Mouse (Mus musculus) kidney, postnatal 0 days (tissue): ENCODE measurements at regions not wholly inside any gene's neighbourhood (a gene's known extent, or its start where the extent isn't known, plus 50 kb on each side); places are given as distances from the start of the nearest gene placed in this dataset.

Experiments used
- ATAC-seq: fragments of 200-750 bp; cut with Nextera tagmentation; replicated peaks from 2 replicates; pipeline ENCODE4 v1.8.0; 2017; ENCODE audit warnings: low read depth, moderate number of reproducible peaks, moderate TSS enrichment, moderate library complexity; ENCODE audit not compliant: low FRiP score
- DNase-seq: peaks from one replicate; pipeline ENCODE4 v3.0.0-alpha.2; 2016; ENCODE audit warnings: low spot score
- H3K27ac ChIP-seq: fragments of 300-500 bp; sonication (generic); 2 replicates; pipeline ENCODE4 v1.5.1; 2014; ENCODE audit warnings: mild to moderate bottlenecking
- H3K27me3 ChIP-seq: fragments of 300-500 bp; sonication (generic); 2 replicates; pipeline ENCODE4 v1.6.1; 2014; ENCODE audit warnings: low read length, mixed read lengths; ENCODE audit not compliant: insufficient read depth
- H3K36me3 ChIP-seq: fragments of 300-500 bp; sonication (generic); 2 replicates; pipeline ENCODE4 v1.6.1; 2014; ENCODE audit warnings: low read length, mixed read lengths; ENCODE audit not compliant: insufficient read depth
- H3K4me1 ChIP-seq: fragments of 300-500 bp; sonication (generic); replicated peaks from 2 replicates; pipeline ENCODE4 v1.6.1; 2014; ENCODE audit warnings: antibody characterized with exemption, low read length, mixed read lengths; ENCODE audit not compliant: insufficient read depth
- H3K4me2 ChIP-seq: fragments of 300-500 bp; sonication (generic); 2 replicates; pipeline ENCODE4 v1.6.1; 2014; ENCODE audit warnings: mild to moderate bottlenecking, low read length, moderate library complexity, mixed read lengths
- H3K4me3 ChIP-seq: fragments of 300-500 bp; sonication (generic); replicated peaks from 2 replicates; pipeline ENCODE4 v1.5.1; 2014; ENCODE audit warnings: low read depth, low read length
- H3K9ac ChIP-seq: fragments of 300-500 bp; sonication (generic); 2 replicates; pipeline ENCODE4 v1.6.1; 2014; ENCODE audit warnings: low read depth, low read length
- H3K9me3 ChIP-seq: fragments of 300-500 bp; sonication (generic); replicated peaks from 2 replicates; pipeline ENCODE4 v1.6.1; 2016; ENCODE audit warnings: low read length, inconsistent platforms, mixed read lengths
- CTCF ChIP-seq: IDR thresholded peaks from 2 replicates; pipeline ENCODE4 v1.5.1; 2016; ENCODE audit warnings: antibody characterized with exemption, low read depth, mild to moderate bottlenecking, moderate library complexity
- WGBS: fragments of 180-500 bp; shearing (Covaris S2); extraction: QIAGEN DNeasy Blood & Tissue Kit; methylation state at CpG from one replicate; pipeline ENCODE4 v1.1.7; 2014; 5-methylcytosine and 5-hydroxymethylcytosine counted together

DNA sequence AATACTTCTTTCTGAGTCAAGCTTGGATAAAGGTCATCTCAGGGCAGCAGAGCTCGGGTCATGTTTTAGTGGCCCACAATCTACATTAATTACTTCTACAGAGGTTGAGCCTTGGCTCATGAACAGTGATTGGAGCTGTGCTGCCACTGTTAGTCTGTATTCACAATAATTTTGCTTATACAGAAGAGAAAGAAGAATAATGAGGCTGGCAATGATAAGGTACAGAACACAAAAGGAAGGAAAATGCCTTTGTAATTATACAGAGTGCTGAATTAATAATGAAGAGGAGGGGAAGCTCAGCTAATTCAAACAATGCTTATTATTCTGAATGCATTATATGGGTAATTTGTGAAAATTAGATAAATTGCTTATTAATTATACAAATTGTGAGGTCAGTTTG, 573.9 kb upstream of the Cblb start:
- Histone ChIP-seq H3K9ac (no peak overlapping the region), H3K4me1 (no peaks in the 10 kb centered on the region), H3K4me2 (no peak overlapping the region), H3K4me3 (no peak overlapping the region), H3K9me3 (no peaks in the 10 kb centered on the region), H3K27ac (no peak overlapping the region), H3K27me3 (no peaks in the 10 kb centered on the region), H3K36me3 (no peaks in the 10 kb centered on the region)
- WGBS: 39% methylated on average over 1 of the region's 1 CpGs
- DNase-seq: no peak
- no peak for ATAC-seq
- no peak for TF ChIP-seq CTCF

- no peak for TF ChIP-seq CTCF
- no peaks in the 10 kb centered on the region for H3K4me1 ChIP-seq
- no peak overlapping the region for H3K4me2 ChIP-seq
- WGBS: 17% methylated on average over 3 of the region's 3 CpGs
- no peak overlapping the region for H3K27ac ChIP-seq
- H3K36me3 ChIP-seq: no peaks in the 10 kb centered on the region
- no peak overlapping the region for H3K4me3 ChIP-seq
- no peak overlapping the region for H3K9ac ChIP-seq
- H3K27me3 ChIP-seq: no peaks in the 10 kb centered on the region
- DNase-seq (peak; percentile 88), ATAC-seq (peak; percentile 66)
- H3K9me3 ChIP-seq: no peaks in the 10 kb centered on the region
Measured at GRCm38 (mm10) chr16:51475690-51476089, 555.3 kb upstream of the Cblb start.

DNA sequence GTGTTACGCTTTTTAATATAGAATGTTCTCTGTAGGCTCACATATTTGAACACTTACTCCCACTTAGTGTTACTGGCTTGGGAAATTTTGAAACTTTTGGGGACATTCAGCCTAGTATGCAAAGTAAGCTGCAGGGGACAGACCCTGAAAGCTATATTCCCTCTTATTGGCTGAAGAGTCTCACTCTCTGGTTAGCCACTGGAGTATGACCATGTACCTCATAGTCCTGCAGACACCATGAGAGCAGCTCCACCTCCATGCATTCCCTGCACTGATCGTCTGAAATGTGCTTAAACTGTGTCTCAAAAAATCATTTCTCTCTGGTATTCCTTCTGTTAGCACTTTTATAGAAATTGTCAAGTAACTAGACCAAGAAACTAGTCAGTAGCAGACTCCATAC, 534.9 kb upstream of the Cblb start:
- DNase-seq (no peak), ATAC-seq (no peak)
- no peak overlapping the region for H3K4me3 ChIP-seq
- H3K4me1 ChIP-seq: no peaks in the 10 kb centered on the region
- no peaks in the 10 kb centered on the region for H3K27me3 ChIP-seq
- TF ChIP-seq CTCF: no peak
- no peak overlapping the region for H3K27ac ChIP-seq
- no peak overlapping the region for H3K9ac ChIP-seq
- H3K9me3 ChIP-seq: no peaks in the 10 kb centered on the region
- no peak overlapping the region for H3K4me2 ChIP-seq
- 79% methylated on average over 2 of the region's 2 CpGs for WGBS
- H3K36me3 ChIP-seq: no peaks in the 10 kb centered on the region

GRCm38 (mm10) chr16:51497777-51498176, 533.2 kb upstream of the Cblb start:
- no peak for DNase-seq
- H3K27ac ChIP-seq: no peak overlapping the region

GRCm38 (mm10) chr16:51517079-51517478, 513.9 kb upstream of the Cblb start:
- H3K9ac ChIP-seq: no peak overlapping the region
- H3K4me2 ChIP-seq: no peak overlapping the region
- H3K9me3 ChIP-seq: no peaks in the 10 kb centered on the region
- no peak overlapping the region for H3K4me3 ChIP-seq
- H3K4me1 ChIP-seq: no peaks in the 10 kb centered on the region
- no peaks in the 10 kb centered on the region for H3K27me3 ChIP-seq
- ATAC-seq (no peak), DNase-seq (no peak)
- H3K36me3 ChIP-seq: no peaks in the 10 kb centered on the region
- H3K27ac ChIP-seq: no peak overlapping the region
- WGBS: 60% methylated on average over 3 of the region's 3 CpGs
- no peak for TF ChIP-seq CTCF

More at GRCm38 (mm10) chr16:51497777-51498176, 533.2 kb upstream of the Cblb start:
- no peak for TF ChIP-seq CTCF
- Histone ChIP-seq H3K36me3 (no peaks in the 10 kb centered on the region), H3K4me3 (no peak overlapping the region), H3K27me3 (no peaks in the 10 kb centered on the region), H3K9ac (no peak overlapping the region), H3K4me2 (no peak overlapping the region), H3K4me1 (no peaks in the 10 kb centered on the region), H3K9me3 (no peaks in the 10 kb centered on the region)
- no peak for ATAC-seq
- WGBS: 83% methylated on average over 7 of the region's 7 CpGs

GRCm38 (mm10) chr16:51520762-51521161, 510.3 kb upstream of the Cblb start:
- no peaks in the 10 kb centered on the region for H3K27me3 ChIP-seq
- 88% methylated on average over 4 of the region's 4 CpGs for WGBS
- no peaks in the 10 kb centered on the region for H3K9me3 ChIP-seq
- H3K4me1 ChIP-seq: no peaks in the 10 kb centered on the region
- H3K4me3 ChIP-seq: no peak overlapping the region
- no peak for ATAC-seq
- no peak overlapping the region for H3K9ac ChIP-seq
- H3K27ac ChIP-seq: no peak overlapping the region
- no peaks in the 10 kb centered on the region for H3K36me3 ChIP-seq
- no peak overlapping the region for H3K4me2 ChIP-seq
- no peak for DNase-seq
- TF ChIP-seq CTCF: no peak
